Mouse (Mus musculus): Measurements from ENCODE around the gene Creb3l4.

- TF ChIP-seq CTCF (IDR thresholded peaks at IDR 0.05; ENCODE audit: low read depth, low read length) = no peak
- no peak for TF ChIP-seq POLR2A (IDR thresholded peaks at IDR 0.05; ENCODE audit: borderline replicate concordance, low read depth, low read length)
Measured at GRCm38 (mm10) chr3:90272170-90272569, 28.9 kb upstream of the Creb3l4 start.
